Mouse (Mus musculus): ENCODE results near the gene Scnm1. TPM values are rescaled to one million over a fixed set of nuclear protein-coding genes. Genes with fewer than 3 reads are reported as not detected.

Gene Scnm1
- total and polyA plus RNA-seq, 3 experiments: 50.5 to 59.2 (median 53.1) TPM

DNA sequence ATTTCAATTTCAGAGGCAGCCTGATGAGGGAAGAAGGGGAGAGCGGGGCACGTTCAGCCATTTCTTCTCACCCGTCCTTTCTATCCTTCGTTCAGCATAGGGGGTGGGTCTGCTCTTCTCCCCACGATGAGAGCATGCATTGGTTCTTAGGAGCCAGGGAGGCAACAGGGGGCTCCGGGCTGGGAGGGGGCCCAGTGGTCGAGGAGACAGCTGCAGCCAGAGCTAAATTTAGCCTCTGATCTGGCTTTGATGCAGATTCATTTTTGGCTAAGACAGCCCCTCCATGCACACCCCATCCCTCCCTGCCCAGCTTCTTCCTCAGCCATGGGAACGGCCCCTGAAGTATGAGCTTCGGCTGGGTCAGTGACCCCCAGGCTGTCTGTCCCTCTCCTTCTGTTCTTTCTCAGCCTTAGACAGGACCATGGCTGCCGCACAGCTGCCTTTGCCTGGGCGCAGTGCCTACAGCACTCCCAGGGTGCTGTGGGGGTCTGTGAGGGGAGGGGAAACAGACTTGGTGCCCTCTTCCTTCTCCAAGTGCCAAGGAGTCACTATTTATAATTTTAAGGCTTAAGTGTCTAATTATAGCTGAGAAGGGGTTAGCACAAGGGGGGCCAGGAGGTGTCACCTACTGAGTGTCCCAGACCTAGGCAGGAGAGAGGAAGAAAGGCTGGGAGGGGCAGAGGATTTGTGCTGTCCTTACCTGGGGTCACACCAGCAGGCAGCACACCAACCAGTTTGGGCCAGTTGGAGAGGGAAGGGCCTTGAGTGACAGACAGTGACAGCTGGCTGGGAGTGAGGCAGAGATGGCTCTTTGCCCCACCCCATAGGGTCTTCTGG lies 29.8 kb upstream of the Scnm1 start:
- Histone ChIP-seq H3K4me1 (ENCODE audit: control insufficient read depth in 1 of 2, insufficient read depth in 2 of 2) (peaks cover 6 to 21% of the 10 kb centered on the region in 2 experiments; a peak in 3 of 4 replicates), H3K36me3 (replicated peaks in 1 of 2; ENCODE audit: control insufficient read depth in 1 of 2, insufficient read depth in 1 of 2, low read length in 1 of 2) (no peaks in the 10 kb centered on the region), H3K4me2 (ENCODE audit: insufficient read depth, low read depth, poor library complexity, severe bottlenecking) (no peak overlapping the region), H3K79me2 (replicated peaks; ENCODE audit: control insufficient read depth, extremely low read depth, insufficient read depth, poor library complexity, severe bottlenecking) (no peaks in the 10 kb centered on the region), H3K9ac (ENCODE audit: insufficient read depth, low read depth) (no peak overlapping the region), H3K4me3 (replicated peaks in 1 of 3; ENCODE audit: low read depth in 2 of 3, low read length in 2 of 3, poor library complexity in 1 of 3) (no peak overlapping the region), H3K27me3 (replicated peaks) (peaks cover 76% of the 10 kb centered on the region), H3K9me3 (replicated peaks; ENCODE audit: low read length) (no peaks in the 10 kb centered on the region), H3K27ac (ENCODE audit: insufficient read depth, low read depth) (no peak overlapping the region)
- no peak for TF ChIP-seq MAX (IDR thresholded peaks at IDR 0.05; ENCODE audit: low read length)
- TF ChIP-seq HCFC1 (IDR thresholded peaks at IDR 0.05; ENCODE audit: low read depth, low read length): no peak
- TF ChIP-seq RCOR1 (conservative IDR thresholded peaks at IDR 0.05; ENCODE audit: low read depth, low read length): no peak
- no peak for TF ChIP-seq USF1 (IDR thresholded peaks at IDR 0.05; ENCODE audit: low read depth, low read length)
- TF ChIP-seq MYC (IDR thresholded peaks at IDR 0.05; ENCODE audit: low read depth, low read length): no peak
- TF ChIP-seq POLR2AphosphoS2 (IDR thresholded peaks at IDR 0.05; ENCODE audit: low read depth, low read length): no peak
- TF ChIP-seq MAZ (IDR thresholded peaks at IDR 0.05; ENCODE audit: low read depth, low read length): no peak
- no peak for TF ChIP-seq MEF2A (IDR thresholded peaks at IDR 0.05; ENCODE audit: borderline replicate concordance, low read depth, low read length)
- TF ChIP-seq CHD1 (IDR thresholded peaks at IDR 0.05; ENCODE audit: low read depth, low read length): no peak
- no peak for TF ChIP-seq ETS1 (conservative IDR thresholded peaks at IDR 0.05; ENCODE audit: low read depth, low read length)
- TF ChIP-seq TBP (conservative IDR thresholded peaks at IDR 0.05; ENCODE audit: low read depth, low read length): no peak
- TF ChIP-seq JUN (IDR thresholded peaks at IDR 0.05; ENCODE audit: insufficient read depth, low read depth, low read length): no peak
- no peak for TF ChIP-seq MAFK (IDR thresholded peaks at IDR 0.05; ENCODE audit: insufficient replicate concordance, low read length)
- no peak for TF ChIP-seq ZC3H11A (IDR thresholded peaks at IDR 0.05; ENCODE audit: low read depth, low read length)
- no peak for TF ChIP-seq KAT2A (IDR thresholded peaks at IDR 0.05; ENCODE audit: insufficient replicate concordance, low read length)
- TF ChIP-seq RAD21 (IDR thresholded peaks at IDR 0.05; ENCODE audit: low read depth, low read length): no peak
- no peak for TF ChIP-seq POLR2A (IDR thresholded peaks at IDR 0.05; ENCODE audit: low read depth, low read length)
- TF ChIP-seq SIN3A (IDR thresholded peaks at IDR 0.05; ENCODE audit: low read length): no peak
- dilution Hi-C loops (cut with MboI; ENCODE audit: extremely low pct_ligation_motif_present, extremely low pct_unique_long_range_greater_than_20kb, low sequenced_read_pairs): no loop called here
- in situ Hi-C loops (cut with MboI; ENCODE audit: low pct_ligation_motif_present, low pct_unique_long_range_greater_than_20kb, low sequenced_read_pairs): no loop called here
- DNase-seq (ENCODE audit: extremely low read depth): no peak

DNA sequence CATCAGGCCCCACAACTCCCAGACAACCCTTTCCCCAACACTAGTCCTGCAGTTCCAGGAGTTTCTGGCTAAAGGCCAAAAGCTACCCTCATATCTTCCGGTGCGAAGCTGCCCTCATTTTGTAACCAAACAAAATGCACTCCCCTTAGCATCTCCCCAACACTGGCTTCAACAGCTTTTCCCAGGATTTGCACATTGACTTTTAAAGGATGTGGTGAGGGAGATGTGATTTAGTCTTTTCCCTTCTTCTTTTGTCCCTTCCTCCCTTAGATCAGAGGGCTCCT lies 28.5 kb upstream of the Scnm1 start:
- Histone ChIP-seq H3K27ac (ENCODE audit: insufficient read depth, low read depth) (no peak overlapping the region), H3K36me3 (replicated peaks in 1 of 2; ENCODE audit: control insufficient read depth in 1 of 2, insufficient read depth in 1 of 2, low read length in 1 of 2) (no peaks in the 10 kb centered on the region), H3K4me3 (replicated peaks in 1 of 3; ENCODE audit: low read depth in 2 of 3, low read length in 2 of 3, poor library complexity in 1 of 3) (no peak overlapping the region), H3K79me2 (replicated peaks; ENCODE audit: control insufficient read depth, extremely low read depth, insufficient read depth, poor library complexity, severe bottlenecking) (no peaks in the 10 kb centered on the region), H3K4me2 (ENCODE audit: insufficient read depth, low read depth, poor library complexity, severe bottlenecking) (no peak overlapping the region), H3K9ac (ENCODE audit: insufficient read depth, low read depth) (no peak overlapping the region), H3K9me3 (replicated peaks; ENCODE audit: low read length) (no peaks in the 10 kb centered on the region), H3K27me3 (replicated peaks) (peaks cover 62% of the 10 kb centered on the region), H3K4me1 (ENCODE audit: control insufficient read depth in 1 of 2, insufficient read depth in 2 of 2) (peaks cover 6 to 21% of the 10 kb centered on the region in 2 experiments; a peak in 3 of 4 replicates)
- DNase-seq (ENCODE audit: extremely low read depth): no peak
- in situ Hi-C loops (cut with MboI; ENCODE audit: low pct_ligation_motif_present, low pct_unique_long_range_greater_than_20kb, low sequenced_read_pairs) (no loop called here), dilution Hi-C loops (cut with MboI; ENCODE audit: extremely low pct_ligation_motif_present, extremely low pct_unique_long_range_greater_than_20kb, low sequenced_read_pairs) (no loop called here)
- TF ChIP-seq ZKSCAN1 (IDR thresholded peaks at IDR 0.05; ENCODE audit: borderline replicate concordance, low read depth, low read length) (no peak), ZMIZ1 (IDR thresholded peaks at IDR 0.05; ENCODE audit: low read depth, low read length) (no peak), MAZ (IDR thresholded peaks at IDR 0.05; ENCODE audit: low read depth, low read length) (no peak), NRF1 (IDR thresholded peaks at IDR 0.05; ENCODE audit: low read depth, low read length) (no peak), TBP (conservative IDR thresholded peaks at IDR 0.05; ENCODE audit: low read depth, low read length) (no peak), SIN3A (IDR thresholded peaks at IDR 0.05; ENCODE audit: low read length) (no peak), UBTF (IDR thresholded peaks at IDR 0.05; ENCODE audit: low read depth, low read length) (no peak), KAT2A (IDR thresholded peaks at IDR 0.05; ENCODE audit: insufficient replicate concordance, low read length) (no peak), MXI1 (IDR thresholded peaks at IDR 0.05; ENCODE audit: low read depth, low read length) (no peak), CHD2 (IDR thresholded peaks at IDR 0.05; ENCODE audit: low read length) (no peak), CTCF (conservative IDR thresholded peaks at IDR 0.05 in 1 of 2, IDR thresholded peaks at IDR 0.05 in 1 of 2; ENCODE audit: low read depth in 2 of 2, low read length in 2 of 2) (no peak), NELFE (IDR thresholded peaks at IDR 0.05; ENCODE audit: low read depth, low read length) (no peak)

All from CH12.LX (cell line).